In genomic region chr15:5107686-5108654, GRCm38 (mm10) we compare ENCODE assay signal across 8 mouse cellular contexts. TPM values are rescaled to one million over a fixed set of nuclear protein-coding genes. Genes with fewer than 3 reads are reported as not detected.
DNase-seq lines count a peak whose midpoint lies in the region; ATAC-seq and TF ChIP-seq lines count a peak whose summit lies in the region.

Gene Card6 (minus strand): TSS chr15:5108539.

- 69% methylated on average over 21 of the region's 21 CpGs for WGBS in neural tube, embryonic 13.5 days
- WGBS in kidney, embryonic 16.5 days, result 48% methylated on average over 21 of the region's 21 CpGs

- H3K9ac ChIP-seq in neural tube, embryonic 13.5 days, result 0 out of 2 replicates have a peak within 1 kb of the TSS, but pooled peaks have one; percentile 5
- peak within 1 kb of the TSS; percentile 37 for H3K9ac ChIP-seq in kidney, embryonic 16.5 days (replicated peaks; ENCODE audit: low read length)

- H3K27ac ChIP-seq in neural tube, embryonic 13.5 days (replicated peaks), result no peak within 1 kb of the TSS
- no peak within 1 kb of the TSS for H3K27ac ChIP-seq in embryonic fibroblast, embryonic 13.5 days (ENCODE audit: insufficient read depth, low read length)
- H3K27ac ChIP-seq in kidney, embryonic 16.5 days (ENCODE audit: low read length), result peak within 1 kb of the TSS; percentile 43

- peak within 1 kb of the TSS; percentile 14 for H3K4me3 ChIP-seq in neural tube, embryonic 13.5 days
- H3K4me3 ChIP-seq in embryonic fibroblast, embryonic 13.5 days (ENCODE audit: insufficient read depth, low read length), result peak within 1 kb of the TSS; percentile 1
- H3K4me3 ChIP-seq in kidney, embryonic 16.5 days (ENCODE audit: low read length), result peak within 1 kb of the TSS; percentile 34

- no peak for DNase-seq in neural tube, embryonic 10.5 days (ENCODE audit: extremely low spot score, low spot score)
- peak; percentile 22 for DNase-seq in lung, postnatal 14 days
- peak; percentile 54 for DNase-seq in thymus, postnatal 4 days
- DNase-seq in right cerebral cortex, postnatal 10 days (ENCODE audit: low spot score in 2 of 2), result no peak
- DNase-seq in retina, embryonic 14.5 days (ENCODE audit: low spot score), result no peak

- no peaks in the 10 kb centered on the region for H3K4me1 ChIP-seq in neural tube, embryonic 13.5 days (replicated peaks)
- H3K4me1 ChIP-seq in embryonic fibroblast, embryonic 13.5 days (ENCODE audit: control insufficient read depth, insufficient read depth, low read length), result no peaks in the 10 kb centered on the region
- no peaks in the 10 kb centered on the region for H3K4me1 ChIP-seq in kidney, embryonic 16.5 days (ENCODE audit: insufficient read depth, low read length)

- no peaks in the 10 kb centered on the region for H3K9me3 ChIP-seq in neural tube, embryonic 13.5 days
- no peaks in the 10 kb centered on the region for H3K9me3 ChIP-seq in kidney, embryonic 16.5 days (ENCODE audit: low read length)

- no peaks in the 10 kb centered on the region for H3K27me3 ChIP-seq in neural tube, embryonic 13.5 days
- H3K27me3 ChIP-seq in kidney, embryonic 16.5 days (ENCODE audit: insufficient read depth, low read length), result no peaks in the 10 kb centered on the region

- peak within 1 kb of the TSS; percentile 16 for H3K4me2 ChIP-seq in neural tube, embryonic 13.5 days
- H3K4me2 ChIP-seq in kidney, embryonic 16.5 days (replicated peaks; ENCODE audit: low read depth, low read length), result peak within 1 kb of the TSS; percentile 10

- TF ChIP-seq CTCF in embryonic fibroblast, embryonic 13.5 days (IDR thresholded peaks at IDR 0.05; ENCODE audit: borderline replicate concordance, insufficient read depth, low read length), result no peak

- no peak for ATAC-seq in neural tube, embryonic 13.5 days (ENCODE audit: low read depth)
- ATAC-seq in kidney, embryonic 16.5 days (ENCODE audit: low FRiP score, low TSS enrichment), result no peak

- no peaks in the 10 kb centered on the region for H3K36me3 ChIP-seq in neural tube, embryonic 13.5 days
- H3K36me3 ChIP-seq in kidney, embryonic 16.5 days (ENCODE audit: insufficient read depth, low read length), result no peaks in the 10 kb centered on the region

- no peak for TF ChIP-seq POLR2A in embryonic fibroblast, embryonic 13.5 days (IDR thresholded peaks at IDR 0.05; ENCODE audit: low read depth, low read length)

RNA-seq across cellular contexts. Expression of gene Card6, which starts in this region (rescaled TPM):
- 1.1 and 2.0 TPM in 2 replicates for polyA plus RNA-seq in neural tube, embryonic 13.5 days (2015; fragmentation: Nextera tagmentation; extraction: Ambion mirVana)
- 1.8 TPM in 2 replicates for polyA plus RNA-seq in embryonic fibroblast, embryonic 13.5 days (2011; ENCODE audit: insufficient read length, low read depth, missing spikeins)
- polyA plus RNA-seq in kidney, embryonic 16.5 days (2015; fragmentation: Nextera tagmentation; extraction: Ambion mirVana), result 1.3 and 2.6 TPM in 2 replicates

Comparison
In these comparisons a context has a peak if more than half of its experiments do, and no peak if none do; other contexts are left out.
1. DNase-seq: peak in lung, postnatal 14 days (single experiment) and thymus, postnatal 4 days (single experiment); none in neural tube, embryonic 10.5 days (single experiment), right cerebral cortex, postnatal 10 days (0 of 2) and retina, embryonic 14.5 days (single experiment).
2. Peak in every context shown above with its lines, with median percentiles within 50 percentile points of each other: H3K4me3 ChIP-seq.